Mouse (Mus musculus) layer of hippocampus, adult 11-12 months (tissue): ENCODE data around the gene Ccn1.

ENCODE experiments used
- DNase-seq: peaks from one replicate; pipeline ENCODE4 v3.0.0; 2022; ENCODE audit warnings: low spot score

The Ccn1 gene

GRCm38 (mm10) chr3:145619621-145620365 lies 30.0 kb downstream of the Ccn1 start:
- DNase-seq, result no peak

- DNase-seq, result no peak
Observed at GRCm38 (mm10) chr3:145618299-145618698, 31.5 kb downstream of the Ccn1 start.

GRCm38 (mm10) chr3:145614362-145615115 lies 35.2 kb downstream of the Ccn1 start:
- DNase-seq, result no peak

GRCm38 (mm10) chr3:145613234-145613633 lies 36.5 kb downstream of the Ccn1 start:
- no peak for DNase-seq

- DNase-seq, result no peak
Observed at GRCm38 (mm10) chr3:145612662-145613061, 37.1 kb downstream of the Ccn1 start.

GRCm38 (mm10) chr3:145608320-145608719 lies 41.5 kb downstream of the Ccn1 start:
- no peak for DNase-seq

- no peak for DNase-seq
Observed at GRCm38 (mm10) chr3:145605437-145606123, 44.2 kb downstream of the Ccn1 start.

GRCm38 (mm10) chr3:145602410-145603206 lies 47.2 kb downstream of the Ccn1 start:
- no peak for DNase-seq

GRCm38 (mm10) chr3:145601345-145601744 lies 48.4 kb downstream of the Ccn1 start:
- DNase-seq, result no peak

GRCm38 (mm10) chr3:145600801-145601200 lies 49.0 kb downstream of the Ccn1 start:
- DNase-seq, result no peak

- no peak for DNase-seq
Observed at GRCm38 (mm10) chr3:145599059-145599458, 50.7 kb downstream of the Ccn1 start.
